Mouse (Mus musculus) cerebellum, adult 2 months (tissue): ENCODE results near the gene Cacna2d2. TPM values are rescaled to one million over a fixed set of nuclear protein-coding genes. Genes with fewer than 3 reads are reported as not detected.

Experiments used
- DNase-seq, 2 experiments: peaks; one replicate each; pipeline ENCODE4 v3.0.0; 2021
- H3K27ac ChIP-seq: fragments of 200-500 bp; 2 replicates; pipeline ENCODE4 v1.5.1; 2012; ENCODE audit warnings: low read length, control low read depth, inconsistent platforms; ENCODE audit not compliant: insufficient read depth
- H3K27me3 ChIP-seq: fragments of 200-500 bp; 2 replicates; pipeline ENCODE4 v1.6.1; 2012; ENCODE audit warnings: inconsistent platforms, mild to moderate bottlenecking, low read length, moderate library complexity; ENCODE audit not compliant: control insufficient read depth, insufficient read depth
- H3K4me1 ChIP-seq: fragments of 200-500 bp; 2 replicates; pipeline ENCODE4 v1.6.1; 2011; ENCODE audit warnings: low read length; ENCODE audit not compliant: control insufficient read depth, insufficient read depth
- H3K4me3 ChIP-seq: fragments of 200-500 bp; replicated peaks from 2 replicates; pipeline ENCODE3; 2011; ENCODE audit warnings: mild to moderate bottlenecking, low read depth, low read length, control low read depth; ENCODE audit not compliant: insufficient read depth
- CTCF ChIP-seq: fragments of 200-500 bp; IDR thresholded peaks from 2 replicates; pipeline ENCODE4 v1.5.1; 2011; ENCODE audit warnings: low read depth, mild to moderate bottlenecking, control low read depth, low read length, moderate library complexity, borderline replicate concordance; ENCODE audit not compliant: insufficient read depth
- POLR2A ChIP-seq: fragments of 200-500 bp; IDR thresholded peaks from 2 replicates; pipeline ENCODE4 v1.6.1; 2011; ENCODE audit warnings: low read length, control low read depth, borderline replicate concordance; ENCODE audit not compliant: insufficient read depth
- WGBS: fragments of 180-500 bp; shearing (Covaris S2); methylation state at CpG from one replicate; pipeline ENCODE4 v1.1.7; 2018; 5-methylcytosine and 5-hydroxymethylcytosine counted together
- polyA plus RNA-seq: library from polyadenylated mRNA; depleted of rRNA; stranded (reverse); fragments of >200 nt; gene quantifications from 2 replicates; pipeline ENCODE4 v1.2.3, GENCODE M21; 2012; rRNA removed

Cacna2d2 gene
- polyA plus RNA-seq, 1 experiment: 130 TPM

DNA sequence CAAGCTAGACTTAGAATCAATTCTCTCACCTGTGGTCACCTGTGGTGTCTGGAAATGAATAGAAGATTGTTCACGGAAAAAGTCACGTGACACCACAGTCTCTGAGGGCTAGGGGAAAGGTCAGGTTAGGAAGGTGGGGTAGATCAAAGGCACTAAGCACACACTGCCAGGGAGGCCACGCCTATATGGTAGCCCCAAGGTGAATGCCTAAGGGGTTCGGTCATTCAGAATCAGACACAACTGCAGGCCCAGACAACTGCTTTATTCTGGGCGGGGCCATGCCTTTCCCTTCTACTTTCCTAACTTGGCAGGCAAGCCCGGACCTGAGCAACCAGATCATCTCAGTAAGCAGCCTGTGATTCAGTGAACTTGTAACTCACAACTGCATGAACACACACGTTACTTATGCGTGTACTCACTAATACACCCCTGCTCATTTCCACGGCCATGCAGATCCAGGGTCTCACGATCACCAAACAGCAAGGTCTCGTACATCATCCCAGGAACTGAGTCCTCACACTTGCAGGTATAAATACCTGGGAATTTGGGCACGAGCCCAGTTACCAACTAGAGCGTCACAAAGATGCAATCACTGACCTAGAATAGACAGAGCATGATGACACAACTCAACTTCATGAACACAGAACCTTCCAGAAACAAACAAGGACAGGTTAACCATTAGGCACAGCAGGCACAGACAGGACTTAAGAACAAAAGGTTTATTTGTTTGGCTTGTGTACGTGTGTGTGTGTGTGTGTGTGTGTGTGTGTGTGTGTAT, 176.4 kb downstream of the Cacna2d2 start:
- 46% methylated on average over 14 of the region's 14 CpGs for WGBS
- TF ChIP-seq POLR2A: no peak
- TF ChIP-seq CTCF: no peak
- H3K4me3 ChIP-seq: no peak overlapping the region
- peaks cover 29% of the 10 kb centered on the region for H3K4me1 ChIP-seq
- peak in 1 of 2 experiments; percentile 56 for DNase-seq
- H3K27me3 ChIP-seq: no peaks in the 10 kb centered on the region
- H3K27ac ChIP-seq: no peak overlapping the region

- WGBS: 15% methylated on average over 16 of the region's 16 CpGs
- Histone ChIP-seq H3K27ac (no peak within 1 kb of the TSS), H3K4me1 (peaks cover 29% of the 10 kb centered on the region), H3K27me3 (no peaks in the 10 kb centered on the region), H3K4me3 (no peak within 1 kb of the TSS)
- DNase-seq: peak in 1 of 2 experiments; percentile 58
- TF ChIP-seq POLR2A (no peak), CTCF (no peak)
Observed at GRCm38 (mm10) chr9:107576357-107577107, 177.1 kb downstream of the Cacna2d2 start, which contains the start of gene Hyal1. Gene Hyal1 (plus strand): TSS chr9:107576927.

DNA sequence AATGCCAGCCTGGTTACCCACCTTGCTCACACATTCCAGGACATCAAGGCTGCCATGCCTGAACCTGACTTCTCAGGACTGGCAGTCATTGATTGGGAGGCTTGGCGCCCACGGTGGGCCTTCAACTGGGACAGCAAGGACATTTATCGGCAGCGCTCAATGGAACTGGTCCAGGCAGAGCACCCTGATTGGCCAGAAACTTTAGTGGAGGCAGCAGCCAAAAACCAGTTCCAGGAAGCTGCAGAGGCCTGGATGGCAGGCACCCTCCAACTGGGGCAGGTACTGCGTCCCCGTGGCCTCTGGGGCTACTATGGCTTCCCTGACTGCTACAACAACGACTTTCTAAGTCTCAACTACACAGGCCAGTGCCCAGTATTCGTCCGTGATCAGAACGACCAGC, 178.5 kb downstream of the Cacna2d2 start:
- no peak overlapping the region for H3K4me3 ChIP-seq
- no peak for TF ChIP-seq CTCF
- no peak for TF ChIP-seq POLR2A
- no peaks in the 10 kb centered on the region for H3K27me3 ChIP-seq
- no peak for DNase-seq
- peaks cover 29% of the 10 kb centered on the region for H3K4me1 ChIP-seq
- WGBS: 71% methylated on average over 10 of the region's 10 CpGs
- no peak overlapping the region for H3K27ac ChIP-seq

- DNase-seq: no peak
- H3K4me3 ChIP-seq: no peak within 1 kb of the TSS
- H3K27ac ChIP-seq: peak within 1 kb of the TSS; percentile 16; the same call in 1 of the 2 replicates
- no peak for TF ChIP-seq POLR2A
- no peak for TF ChIP-seq CTCF
- no peaks in the 10 kb centered on the region for H3K27me3 ChIP-seq
- 66% methylated on average over 3 of the region's 3 CpGs for WGBS
- peaks cover 29% of the 10 kb centered on the region for H3K4me1 ChIP-seq
Observed at GRCm38 (mm10) chr9:107578587-107578986, 179.2 kb downstream of the Cacna2d2 start, which contains the start of gene Naa80. Gene Naa80 (plus strand): TSS chr9:107578887.

Other genes with a start within 250 kb of the Cacna2d2 start
- gene Dock3, start 167.7 kb upstream of the Cacna2d2 start, polyA plus RNA-seq: 121 and 129 TPM in 2 replicates
- gene Mapkapk3, start 109.7 kb upstream of the Cacna2d2 start, polyA plus RNA-seq: 10.5 and 11.7 TPM in 2 replicates
- 4.1 and 4.3 TPM in 2 replicates for gene Cish, start 103.6 kb upstream of the Cacna2d2 start, polyA plus RNA-seq
- 27.8 and 31.7 TPM in 2 replicates for gene Hemk1, start 61.3 kb upstream of the Cacna2d2 start, polyA plus RNA-seq
- 44.9 and 52.5 TPM in 2 replicates for gene 6430571L13Rik, start 59.0 kb upstream of the Cacna2d2 start, polyA plus RNA-seq
- 44.3 and 44.6 TPM in 2 replicates for gene Tmem115, start 134.3 kb downstream of the Cacna2d2 start, polyA plus RNA-seq
- 21.2 and 21.5 TPM in 2 replicates for gene Cyb561d2, start 142.6 kb downstream of the Cacna2d2 start, polyA plus RNA-seq
- 64.1 and 70.7 TPM in 2 replicates for gene Nprl2, start 142.6 kb downstream of the Cacna2d2 start, polyA plus RNA-seq
- gene Zmynd10, start 147.7 kb downstream of the Cacna2d2 start, polyA plus RNA-seq: 1.6 and 2.3 TPM in 2 replicates
- gene Rassf1, start 151.9 kb downstream of the Cacna2d2 start, polyA plus RNA-seq: 30.3 and 32.3 TPM in 2 replicates
- 123 and 127 TPM in 2 replicates for gene Tusc2, start 163.6 kb downstream of the Cacna2d2 start, polyA plus RNA-seq
- 10.8 and 11.9 TPM in 2 replicates for gene Hyal2, start 168.3 kb downstream of the Cacna2d2 start, polyA plus RNA-seq
- 5.7 and 6.8 TPM in 2 replicates for gene Hyal1, start 177.3 kb downstream of the Cacna2d2 start, polyA plus RNA-seq
- gene Naa80, start 179.3 kb downstream of the Cacna2d2 start, polyA plus RNA-seq: 19.5 and 21.6 TPM in 2 replicates
- gene Hyal3, start 181.2 kb downstream of the Cacna2d2 start, polyA plus RNA-seq: 1.1 TPM in 2 replicates
- 20.2 and 23.4 TPM in 2 replicates for gene Ifrd2, start 188.0 kb downstream of the Cacna2d2 start, polyA plus RNA-seq
- gene Sema3b, start 209.6 kb downstream of the Cacna2d2 start, polyA plus RNA-seq: 3.9 and 6.4 TPM in 2 replicates
- 273 and 301 TPM in 2 replicates for gene Gnai2, start 235.8 kb downstream of the Cacna2d2 start, polyA plus RNA-seq